Mouse (Mus musculus) lung, postnatal 0 days (tissue): Measurements from ENCODE around the gene Padi2.

Source experiments
- CTCF ChIP-seq: IDR thresholded peaks from 2 replicates; pipeline ENCODE4 v1.5.1; 2016; ENCODE audit warnings: antibody characterized with exemption, mild to moderate bottlenecking
- EP300 ChIP-seq: IDR thresholded peaks from 2 replicates; pipeline ENCODE4 v1.6.1; 2016; ENCODE audit warnings: antibody characterized with exemption, mild to moderate bottlenecking, control low read depth

GRCm38 (mm10) chr4:140873011-140873410 is 33.1 kb upstream of the Padi2 start:
- TF ChIP-seq CTCF (no peak), EP300 (no peak)
